24 mouse cellular contexts compared by ENCODE assay signal in the genomic region with DNA sequence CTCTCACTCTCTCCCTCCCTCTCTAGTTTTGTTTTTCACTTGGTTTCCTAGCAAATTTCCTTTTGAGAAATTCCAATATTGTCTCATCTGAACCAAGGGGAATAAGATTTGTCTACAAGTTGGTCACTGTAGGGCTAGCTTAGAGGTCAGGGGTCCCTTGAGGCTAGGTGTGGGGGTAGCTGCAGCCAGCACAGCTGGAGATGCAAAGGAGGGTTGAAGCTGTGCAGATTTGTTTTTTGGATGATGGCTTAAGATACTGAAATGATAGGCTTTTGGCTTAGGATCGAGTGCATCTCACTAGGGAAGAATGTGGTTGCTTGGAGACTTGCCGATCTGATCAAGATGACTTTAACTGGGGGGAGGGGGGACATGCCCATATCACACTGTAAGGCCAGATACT.
"Had no signal": no experiment of that assay in that cellular context is flagged by ENCODE, and none has a peak within 500 bp of the region (broad histone marks: within the 10 kb centered on the region; RNA-seq: fewer than 3 reads in every experiment).

No protein-coding gene starts in this region.

- H3K9me3 ChIP-seq: limb, embryonic 12.5 days; limb, embryonic 15.5 days; midbrain, embryonic 12.5 days; midbrain, embryonic 15.5 days; neural tube, embryonic 12.5 days; neural tube, embryonic 15.5 days; stomach, embryonic 15.5 days had no signal

- H3K4me1 ChIP-seq: limb, embryonic 12.5 days; limb, embryonic 15.5 days; midbrain, embryonic 12.5 days; midbrain, embryonic 15.5 days; neural tube, embryonic 12.5 days; neural tube, embryonic 15.5 days; stomach, embryonic 15.5 days had no signal

- H3K4me3 ChIP-seq: left cerebral cortex, adult 2 months; limb, embryonic 12.5 days; limb, embryonic 15.5 days; midbrain, embryonic 12.5 days; midbrain, embryonic 15.5 days; neural tube, embryonic 12.5 days; neural tube, embryonic 15.5 days; stomach, embryonic 15.5 days had no signal

- DNase-seq: kidney, postnatal 10 days; kidney, postnatal 36 days; layer of hippocampus, postnatal 36 days; left cerebral cortex, postnatal 4 days; liver, postnatal 0 days; lung, embryonic 14.5 days; right cerebral cortex, adult 18-20 months; right cerebral cortex, postnatal 14 days; right cerebral cortex, postnatal 4 days; spleen, adult 18-20 months; thymus, adult 18-20 months; thymus, postnatal 36 days had no signal

- H3K4me2 ChIP-seq: limb, embryonic 12.5 days; limb, embryonic 15.5 days; liver, embryonic 11.5 days; lung, embryonic 14.5 days; midbrain, embryonic 12.5 days; midbrain, embryonic 15.5 days; neural tube, embryonic 12.5 days; neural tube, embryonic 15.5 days; stomach, embryonic 15.5 days had no signal

- ATAC-seq: liver, postnatal 0 days; lung, postnatal 0 days; midbrain, embryonic 15.5 days had no signal

- H3K27ac ChIP-seq: left cerebral cortex, adult 2 months; limb, embryonic 12.5 days; limb, embryonic 15.5 days; liver, embryonic 14.5 days; macrophage; midbrain, embryonic 12.5 days; midbrain, embryonic 15.5 days; neural tube, embryonic 12.5 days; neural tube, embryonic 15.5 days; stomach, embryonic 15.5 days had no signal

- H3K27me3 ChIP-seq: stomach, embryonic 15.5 days had no signal

- H3K36me3 ChIP-seq: limb, embryonic 12.5 days; limb, embryonic 15.5 days; midbrain, embryonic 12.5 days; midbrain, embryonic 15.5 days; neural tube, embryonic 12.5 days; neural tube, embryonic 15.5 days; stomach, embryonic 15.5 days had no signal

- H3K9ac ChIP-seq: limb, embryonic 12.5 days; limb, embryonic 15.5 days; liver, embryonic 14.5 days; liver, postnatal 0 days; lung, embryonic 14.5 days; midbrain, embryonic 12.5 days; midbrain, embryonic 15.5 days; neural tube, embryonic 12.5 days; neural tube, embryonic 15.5 days; stomach, embryonic 15.5 days had no signal
